Mouse (Mus musculus) left cerebral cortex, postnatal 25 days (tissue): ENCODE data around the gene Neb. TPM values are rescaled to one million over a fixed set of nuclear protein-coding genes. Genes with fewer than 3 reads are reported as not detected.

Source experiments
- DNase-seq, 2 experiments: peaks; one replicate each; pipeline ENCODE4 v3.0.0; 2022; ENCODE audit warnings: low spot score in 2 of 2, mixed read lengths in 1 of 2
- intact Hi-C: fragments of 180-260 bp; cut with DNase I; formaldehyde crosslinking; loops from one replicate; pipeline ENCODE4 v1.15.1; 2025
- total RNA-seq, 2 experiments: library from RNA; stranded (reverse); gene quantifications; 2 replicates each; pipeline ENCODE4 v1.2.3; 2021

The Neb gene
- total RNA-seq, 2 experiments from 2014 or later, result 0.99 to 1.1 TPM

DNA sequence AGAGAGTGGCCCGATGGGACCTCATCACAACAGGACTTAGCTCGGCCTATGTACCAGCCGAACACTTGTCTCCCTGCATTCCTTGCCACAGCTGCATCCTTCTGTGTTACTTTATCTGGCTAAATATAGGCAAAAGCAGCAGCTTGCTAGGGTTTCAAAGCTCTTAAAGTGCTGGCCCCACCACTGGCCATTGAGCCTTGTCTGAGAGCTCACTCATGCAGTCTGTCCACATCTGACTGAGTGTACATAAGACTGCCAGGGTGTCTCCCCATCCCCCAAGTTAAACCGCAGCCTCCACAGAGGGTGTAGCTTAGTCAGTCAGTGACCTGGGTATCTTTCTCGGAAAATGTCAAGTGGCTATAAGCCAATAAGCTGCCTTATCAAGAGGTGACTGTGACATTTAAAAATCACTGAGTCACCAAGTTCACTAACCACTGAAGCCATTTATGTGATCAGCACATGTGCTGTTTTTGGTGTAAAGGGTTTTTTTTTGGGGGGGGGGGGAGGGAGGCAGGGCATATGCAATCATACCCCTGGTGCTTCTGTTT lies 59.2 kb downstream of the Neb start:
- intact Hi-C loops, result no loop called here
- DNase-seq, result no peak

DNA sequence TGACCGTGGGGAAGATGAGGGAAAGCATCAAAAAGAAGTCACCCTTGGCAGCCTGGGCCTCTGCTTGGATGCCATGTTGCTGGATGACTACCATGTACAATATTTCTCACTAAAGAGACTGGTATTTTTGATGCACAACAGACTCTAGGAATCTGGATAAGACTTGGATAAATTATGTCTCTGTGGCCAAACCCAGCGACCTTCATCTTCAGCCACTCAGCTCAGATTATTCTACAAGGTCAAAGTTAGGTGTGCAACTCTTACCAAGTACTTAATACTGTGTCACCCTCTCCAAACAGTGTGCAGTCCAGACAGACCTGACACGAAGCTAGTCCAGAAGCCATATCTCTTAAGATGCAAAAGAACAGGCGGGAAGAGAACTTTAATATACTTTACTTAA lies 60.8 kb downstream of the Neb start:
- intact Hi-C loops, result no loop called here
- DNase-seq, result no peak

DNA sequence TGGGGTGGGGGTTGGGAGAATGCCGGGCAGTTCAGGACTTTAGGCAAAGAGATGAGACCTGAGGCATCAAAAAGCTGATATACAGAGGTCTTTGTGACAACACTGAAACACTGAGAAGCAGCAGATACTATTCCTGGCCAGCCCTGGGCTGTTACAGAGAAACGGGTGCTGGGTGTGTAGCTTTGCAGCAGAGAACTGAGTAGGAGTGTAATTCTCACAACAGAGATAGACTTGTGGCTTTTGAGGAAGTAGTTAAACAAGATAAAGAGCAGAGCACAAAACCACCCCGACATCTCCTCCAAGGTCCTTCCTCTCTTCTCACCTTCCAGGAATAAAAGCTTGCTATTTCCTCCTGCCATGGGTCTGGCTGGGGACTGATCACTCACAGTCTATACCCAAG lies 62.5 kb downstream of the Neb start:
- intact Hi-C loops, result no loop called here
- peak in 1 of 2 experiments; percentile 28 for DNase-seq

DNA sequence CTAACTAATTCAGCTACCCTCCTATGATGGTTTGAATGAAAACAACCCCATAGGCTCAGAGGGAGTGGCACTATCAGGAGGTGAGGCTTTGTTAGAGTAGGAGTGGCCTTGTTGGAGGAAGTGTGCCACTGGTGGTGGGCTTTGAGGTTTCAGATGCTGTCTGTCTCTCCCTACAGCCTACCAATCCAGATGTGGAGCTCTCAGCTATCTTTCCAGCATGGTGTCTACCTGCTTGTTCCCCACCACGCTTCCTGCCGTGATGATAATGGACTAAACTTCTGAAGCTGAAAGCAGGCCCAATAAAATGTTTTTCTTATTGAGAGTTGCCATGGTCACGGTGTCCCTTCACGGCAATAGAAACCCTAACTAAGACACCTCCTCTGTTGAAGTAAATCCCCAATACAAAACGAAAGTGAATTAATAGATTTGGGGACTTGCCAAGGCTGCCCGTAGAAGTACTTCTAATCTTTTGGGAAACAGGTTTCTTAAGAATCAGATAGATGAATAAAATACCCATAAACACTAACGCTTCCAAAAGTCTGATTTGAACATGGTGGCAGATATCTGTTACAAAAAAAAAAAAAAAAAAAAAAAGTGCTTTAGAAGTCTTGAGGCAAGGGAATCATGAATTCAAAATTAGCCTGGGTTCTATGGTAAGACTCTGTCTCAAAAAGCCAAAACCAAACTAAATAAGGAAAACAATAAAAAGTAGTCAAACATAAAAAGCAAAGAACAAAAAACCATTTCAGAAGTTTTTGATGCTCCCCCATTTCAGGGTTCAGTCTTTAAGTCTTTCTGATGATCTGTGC lies 63.1 kb downstream of the Neb start:
- intact Hi-C loops, result loop anchor here (5.0 kb wide), 1 partner anchor 72 kb away; no protein-coding TSS in a partner anchor
- DNase-seq, result no peak

DNA sequence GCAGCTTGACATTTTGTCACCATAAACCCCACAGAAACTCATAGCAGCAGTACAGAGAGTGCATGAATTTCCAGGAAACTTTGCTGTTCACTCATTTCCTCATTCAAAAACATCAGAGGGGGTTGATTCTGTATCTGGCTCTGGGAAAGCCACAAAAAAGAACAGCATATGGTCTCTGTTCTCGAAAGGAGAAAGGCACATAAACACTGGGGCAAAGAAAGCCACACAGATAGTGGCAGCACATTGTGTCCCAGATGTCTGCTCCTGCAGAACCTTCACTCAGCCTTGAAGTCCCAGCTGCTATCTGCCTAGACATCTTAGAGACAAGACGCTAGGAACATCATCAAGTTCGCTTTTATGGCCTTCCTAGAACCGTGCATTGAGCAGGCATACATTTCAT lies 67.5 kb downstream of the Neb start:
- intact Hi-C loops, result loop anchor here (5.0 kb wide), 1 partner anchor 77 kb away; no protein-coding TSS in a partner anchor
- DNase-seq, result peak in 1 of 2 experiments; percentile 47

DNA sequence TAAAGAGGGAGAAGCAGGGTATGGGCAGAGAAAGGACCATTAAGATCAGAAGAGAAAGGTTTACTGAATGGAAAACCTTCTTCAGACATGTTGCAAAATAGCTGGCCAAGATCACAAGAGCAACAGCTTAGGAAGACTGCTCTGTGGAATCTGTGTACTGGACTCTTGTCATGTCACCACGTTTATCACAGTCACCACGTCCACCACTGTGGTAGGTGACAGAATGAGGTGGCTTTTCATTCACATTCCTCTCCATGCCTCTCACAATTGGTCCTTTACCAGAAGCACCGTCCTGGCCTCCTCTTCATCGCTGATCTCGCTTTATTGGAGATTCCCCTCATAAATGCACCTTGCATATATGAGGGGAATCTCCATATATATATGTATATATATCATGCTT lies 71.6 kb downstream of the Neb start:
- DNase-seq, result no peak
- intact Hi-C loops, result no loop called here

DNA sequence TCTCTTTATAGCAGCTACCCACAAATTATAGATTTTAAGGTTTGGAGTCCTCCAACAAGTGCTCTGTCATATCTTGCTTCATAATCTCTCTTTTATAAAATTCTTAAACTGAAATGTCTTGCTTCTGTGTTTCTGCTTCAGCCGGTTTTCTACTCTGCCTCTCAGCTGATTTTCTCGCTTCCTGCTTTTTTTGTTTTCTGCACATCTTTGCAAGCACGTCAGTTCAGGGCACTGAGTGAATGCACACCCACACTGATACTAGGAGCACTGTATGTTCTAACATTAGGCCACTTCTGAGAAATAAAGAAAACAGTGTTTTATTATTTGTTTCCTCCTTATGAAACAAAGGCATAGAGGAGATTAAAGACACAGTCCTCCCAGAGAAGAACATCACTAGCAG lies 73.7 kb downstream of the Neb start:
- intact Hi-C loops, result loop anchor here (5.0 kb wide), 2 partner anchors 103 to 293 kb away; no protein-coding TSS in a partner anchor
- DNase-seq, result no peak

DNA sequence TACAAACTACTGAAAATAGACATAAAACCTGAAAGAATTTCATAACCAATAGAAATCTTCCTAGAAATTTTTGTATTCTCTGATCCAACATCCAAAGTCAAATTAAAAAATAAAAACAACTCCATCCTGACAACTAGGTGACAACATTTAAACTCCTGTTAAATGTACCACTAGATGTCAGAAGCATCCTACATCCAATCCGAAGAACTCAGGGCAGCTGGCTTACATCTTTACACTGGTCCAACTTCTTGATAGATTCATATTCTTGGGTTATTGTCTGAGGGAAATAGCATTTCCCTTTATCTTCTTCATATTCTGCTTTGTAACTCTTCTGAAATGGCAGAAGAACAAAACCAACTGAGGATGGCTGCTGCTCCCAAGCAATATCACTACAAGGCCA lies 74.9 kb downstream of the Neb start:
- no peak for DNase-seq
- intact Hi-C loops, result loop anchor here (5.0 kb wide), 2 partner anchors 104 to 294 kb away; no protein-coding TSS in a partner anchor

DNA sequence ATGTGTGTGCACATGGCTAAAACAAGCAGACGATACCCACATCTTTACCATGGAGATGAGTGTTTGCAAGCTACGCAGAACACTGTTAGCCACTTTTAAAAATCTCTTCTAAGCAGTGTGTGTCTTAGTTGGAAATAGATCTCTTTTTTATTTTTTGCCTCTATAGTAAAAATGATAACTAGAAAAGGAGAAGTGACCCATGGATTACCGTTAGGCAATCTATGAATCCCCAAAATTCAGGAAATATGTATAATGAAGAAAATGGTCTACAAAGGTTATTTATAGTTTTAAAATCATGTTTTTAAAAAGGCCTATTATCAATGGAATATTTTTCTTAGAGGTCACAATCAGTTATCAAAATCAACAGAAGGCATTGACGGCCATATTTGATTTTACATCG lies 80.3 kb downstream of the Neb start:
- intact Hi-C loops, result no loop called here

DNA sequence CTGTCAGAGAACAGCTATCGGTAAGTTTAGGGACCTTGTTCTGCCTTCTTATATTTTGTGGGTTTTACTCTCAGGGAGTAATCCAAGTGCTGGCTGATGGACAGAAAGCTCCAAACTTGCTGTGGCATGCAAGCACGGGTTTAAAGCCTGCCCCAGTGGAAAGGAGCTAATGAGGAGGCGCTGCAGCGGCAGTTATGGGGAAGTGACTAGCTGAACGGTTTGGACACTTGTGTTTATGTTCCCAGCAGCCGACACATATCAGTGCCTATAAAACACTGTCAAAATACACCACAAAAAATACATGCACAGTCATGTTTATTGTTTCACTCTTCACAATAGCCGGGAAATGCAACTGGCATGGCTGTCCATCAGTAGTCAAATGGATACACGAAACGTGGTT lies 81.5 kb downstream of the Neb start:
- no peak for DNase-seq
- intact Hi-C loops, result no loop called here

More for the DNA sequence above, 80.3 kb downstream of the Neb start:
- DNase-seq, result no peak

DNA sequence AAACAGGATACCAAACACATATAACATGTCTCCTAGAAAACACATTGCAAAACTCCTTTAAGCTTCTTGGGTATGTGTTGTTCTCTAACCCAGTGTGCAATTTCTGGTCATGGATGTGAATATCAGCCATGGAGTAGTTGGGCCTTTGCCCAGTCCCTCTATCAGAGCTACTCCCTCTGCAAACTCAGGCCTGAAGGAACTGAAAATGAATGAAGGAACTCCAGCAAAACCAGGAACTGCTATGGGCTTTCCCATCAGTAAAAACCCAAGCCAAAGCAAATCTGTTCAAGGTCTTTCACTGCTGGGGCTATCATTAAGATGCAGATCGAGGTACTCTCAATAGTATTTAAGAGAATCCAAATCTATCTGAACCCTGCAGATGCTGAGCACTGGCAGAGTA lies 90.8 kb downstream of the Neb start:
- intact Hi-C loops, result no loop called here
- DNase-seq, result no peak

DNA sequence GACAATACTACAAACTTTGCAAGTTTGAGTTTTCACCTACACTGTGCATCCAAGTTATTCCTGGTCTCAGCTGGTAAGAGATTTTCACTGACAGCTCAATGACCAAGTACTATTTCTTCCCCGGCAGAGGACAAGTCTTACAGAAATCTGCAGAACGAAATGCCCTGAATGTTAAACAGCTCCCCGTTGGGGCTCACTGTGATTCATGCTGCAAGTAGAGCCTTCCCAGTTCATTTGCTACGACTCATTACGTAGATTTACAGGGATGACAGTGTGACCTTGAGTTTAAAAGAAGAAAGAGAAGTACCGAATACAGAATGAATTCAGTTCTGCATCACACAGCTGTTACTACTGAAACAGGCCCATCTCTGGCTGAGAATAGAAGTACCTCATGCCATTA lies 91.9 kb downstream of the Neb start:
- no peak for DNase-seq
- intact Hi-C loops, result no loop called here

DNA sequence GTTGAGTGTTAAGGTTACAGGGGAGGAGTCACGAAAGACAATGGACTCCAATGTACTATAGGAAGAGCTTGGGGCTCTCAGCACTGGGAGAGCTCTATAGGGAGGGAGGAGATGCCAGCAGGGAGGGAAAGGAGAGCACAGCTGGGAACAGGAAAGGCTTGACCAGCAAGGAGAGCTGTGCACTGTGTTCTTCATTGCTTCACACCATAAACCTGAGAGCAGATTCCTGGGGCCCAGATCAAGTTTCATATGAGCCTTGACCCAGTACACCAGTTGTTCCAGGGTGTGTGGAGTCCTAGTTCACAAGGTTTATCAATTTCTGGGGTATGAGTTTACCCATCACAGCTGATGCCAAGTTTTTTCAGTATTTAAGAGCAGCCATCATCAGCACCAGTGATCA lies 106.1 kb downstream of the Neb start:
- intact Hi-C loops, result no loop called here
- DNase-seq, result no peak

DNA sequence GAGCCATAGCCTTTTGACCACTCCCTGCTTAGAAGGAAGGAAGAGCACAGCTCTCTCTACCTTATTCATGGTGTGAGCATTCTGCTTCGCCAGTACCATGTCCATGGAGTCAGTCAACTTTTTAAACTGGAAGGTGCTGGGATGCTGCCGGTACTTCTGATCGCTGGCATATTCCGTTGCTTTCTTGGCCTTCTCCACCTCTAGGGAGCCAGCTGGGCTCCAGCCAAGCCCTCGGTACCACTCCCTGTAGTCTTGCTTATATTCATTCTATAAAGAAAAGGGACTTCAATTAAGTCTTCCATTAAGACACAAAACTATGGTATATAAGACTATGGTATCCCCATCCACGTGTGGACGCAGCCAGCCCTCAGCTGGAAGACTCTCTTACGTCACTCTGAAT lies 107.4 kb downstream of the Neb start:
- intact Hi-C loops, result no loop called here
- DNase-seq, result no peak

DNA sequence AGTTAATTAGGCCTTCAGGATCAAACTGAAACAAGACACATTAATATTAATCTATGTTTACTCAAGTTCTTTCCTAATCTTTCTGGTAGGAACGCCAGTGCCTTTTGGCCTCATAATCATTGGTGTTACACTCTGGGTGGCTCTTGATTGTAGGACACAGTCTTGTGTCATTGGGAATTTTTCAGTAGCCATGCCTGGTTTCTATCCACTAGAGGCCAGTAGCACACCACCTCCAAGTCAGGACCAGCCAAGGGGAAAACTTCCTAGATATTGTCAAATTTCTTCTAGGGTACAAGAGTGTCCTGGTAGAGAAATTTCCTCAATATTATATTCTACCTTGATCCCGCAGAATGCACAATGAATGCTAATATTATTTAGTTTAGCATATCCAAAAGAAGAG lies 116.1 kb downstream of the Neb start:
- intact Hi-C loops, result loop anchor here (2.0 to 5.0 kb wide), 3 partner anchors 145 to 345 kb away; no protein-coding TSS in a partner anchor
- peak; percentile 52 to 69 for DNase-seq

DNA sequence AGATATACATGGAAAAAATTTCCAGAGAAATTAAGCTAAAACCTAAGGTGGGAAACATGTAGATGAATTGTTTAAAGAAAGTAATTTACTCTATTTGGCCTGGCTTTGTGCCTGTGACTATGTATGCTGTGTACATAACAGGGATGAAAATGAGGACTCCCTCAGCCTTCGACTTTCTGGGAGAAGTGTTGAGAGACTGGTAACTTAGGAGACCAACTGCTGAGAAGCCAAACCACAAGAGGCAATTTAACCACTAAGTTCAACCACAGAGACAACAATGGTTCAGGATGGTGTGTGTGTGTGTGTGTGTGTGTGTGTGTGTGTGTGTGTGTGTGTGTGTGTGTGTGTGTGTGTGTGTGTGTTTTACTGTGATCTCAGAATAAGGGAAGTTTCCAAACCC lies 126.2 kb downstream of the Neb start:
- DNase-seq, result no peak
- intact Hi-C loops, result no loop called here

DNA sequence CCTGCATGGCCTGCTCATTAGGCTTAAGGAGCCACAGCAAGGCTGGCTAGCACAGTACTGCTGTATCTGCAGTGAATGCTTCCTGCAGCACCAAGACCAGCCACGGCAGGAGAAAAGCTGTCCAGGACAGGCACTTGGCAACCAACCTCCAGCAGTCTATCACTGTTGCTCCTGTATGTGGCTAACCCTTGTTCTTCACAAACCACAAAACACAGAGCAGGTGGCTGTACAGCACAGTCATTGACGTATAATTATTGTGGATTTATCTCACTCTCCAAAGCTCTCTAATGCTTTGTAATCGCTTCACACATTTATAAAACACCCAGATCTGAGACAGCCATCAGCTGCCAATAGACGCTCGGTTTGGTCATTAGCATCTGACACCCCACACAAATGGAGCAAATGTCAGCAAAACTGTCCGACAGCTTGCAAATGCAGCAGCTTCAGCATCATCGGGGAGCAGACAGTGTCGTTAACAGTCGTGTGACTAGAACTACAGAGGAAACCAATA lies 129.9 kb downstream of the Neb start:
- intact Hi-C loops, result no loop called here
- DNase-seq, result no peak

DNA sequence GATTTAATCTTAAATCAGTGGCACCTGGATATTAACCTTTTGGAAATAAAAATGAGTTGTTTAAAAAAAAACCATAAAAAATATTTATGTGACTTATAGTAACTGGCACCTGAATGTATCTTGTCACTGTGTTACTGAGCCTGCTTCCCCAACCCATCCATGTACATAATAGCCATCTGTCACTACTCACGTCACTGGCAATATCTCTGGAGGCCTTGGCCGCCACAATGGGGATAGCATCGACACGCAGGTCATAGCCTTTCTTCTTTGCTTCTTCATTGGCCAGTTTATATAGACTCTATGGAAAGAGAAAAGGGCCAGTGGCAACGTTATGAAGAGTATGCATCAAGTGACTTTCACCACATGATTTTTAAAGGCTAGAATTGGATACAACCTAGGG lies 133.2 kb downstream of the Neb start:
- no peak for DNase-seq
- intact Hi-C loops, result no loop called here

DNA sequence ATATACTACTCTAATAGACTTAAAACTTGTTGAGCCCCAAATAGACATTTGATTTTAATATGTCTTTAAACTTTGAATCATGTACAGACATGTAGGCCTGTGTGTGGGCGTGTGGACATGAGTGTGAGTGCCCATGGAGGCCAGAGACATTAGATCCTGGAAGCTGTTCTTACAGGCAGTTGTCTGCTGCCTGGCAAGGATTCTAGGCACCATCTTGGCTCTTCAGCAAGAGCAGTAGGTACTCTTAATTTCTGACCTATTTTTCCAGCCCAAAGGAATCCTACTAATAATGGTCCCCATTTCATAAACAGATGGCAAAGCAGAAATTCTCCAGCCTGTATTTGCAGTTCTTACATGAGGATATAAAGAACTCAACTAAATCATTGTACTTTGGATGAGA lies 135.6 kb downstream of the Neb start:
- no peak for DNase-seq
- intact Hi-C loops, result no loop called here

DNA sequence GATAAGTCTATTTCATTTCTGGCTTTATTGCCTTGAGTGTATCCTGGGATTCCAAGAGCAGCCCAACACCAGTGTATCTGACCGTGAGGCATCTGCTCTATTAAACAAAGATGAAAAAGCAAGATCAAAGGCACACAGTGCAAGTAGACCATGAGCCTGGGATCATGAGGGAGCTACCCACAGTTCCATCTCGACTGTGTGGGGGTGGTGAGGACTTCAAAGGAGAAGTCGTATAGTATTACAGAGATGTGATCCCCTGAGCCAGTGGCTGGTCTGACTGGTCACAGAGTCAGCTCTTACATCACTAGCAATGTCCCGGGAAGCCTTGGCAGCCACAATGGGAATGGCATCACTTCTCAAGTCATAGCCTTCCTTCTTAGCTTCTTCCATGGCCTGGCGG lies 140.4 kb downstream of the Neb start:
- intact Hi-C loops, result no loop called here
- no peak for DNase-seq

DNA sequence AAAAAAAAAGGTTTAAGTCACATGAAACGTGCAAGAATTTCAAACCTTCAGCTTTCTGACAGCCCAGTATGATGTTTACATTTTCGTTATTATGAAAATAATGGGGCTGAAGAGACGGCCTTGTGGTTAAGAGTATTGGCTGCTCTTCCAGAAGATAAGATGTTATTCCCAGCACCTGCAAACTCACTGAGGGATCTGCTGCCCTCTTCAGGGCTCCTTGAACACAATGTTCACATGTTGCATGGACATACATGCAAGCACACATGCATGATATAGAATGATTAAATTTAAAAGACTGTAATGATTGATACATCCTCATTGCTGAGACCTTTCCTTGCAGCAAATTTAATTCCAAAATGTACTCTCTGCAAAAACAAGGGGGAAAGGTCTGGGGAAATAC lies 150.7 kb downstream of the Neb start:
- DNase-seq, result peak in 1 of 2 experiments; percentile 25
- intact Hi-C loops, result no loop called here
